Mouse (Mus musculus) c-Kit-positive CD71-positive TER-119-negative erythroid progenitor cells, embryonic 14.5 days (primary cell): Measurements from ENCODE around the gene Slc11a2.
"Not testable (repeated sequence)": the region's sequence is repeated elsewhere in the genome, so short reads cannot be mapped to it uniquely, and the experiment has no call there.

Experiments
- DNase-seq: peaks from one replicate; pipeline ENCODE4 v3.0.0-alpha.2; 2013; ENCODE audit warnings: low read depth

Slc11a2 gene

DNA sequence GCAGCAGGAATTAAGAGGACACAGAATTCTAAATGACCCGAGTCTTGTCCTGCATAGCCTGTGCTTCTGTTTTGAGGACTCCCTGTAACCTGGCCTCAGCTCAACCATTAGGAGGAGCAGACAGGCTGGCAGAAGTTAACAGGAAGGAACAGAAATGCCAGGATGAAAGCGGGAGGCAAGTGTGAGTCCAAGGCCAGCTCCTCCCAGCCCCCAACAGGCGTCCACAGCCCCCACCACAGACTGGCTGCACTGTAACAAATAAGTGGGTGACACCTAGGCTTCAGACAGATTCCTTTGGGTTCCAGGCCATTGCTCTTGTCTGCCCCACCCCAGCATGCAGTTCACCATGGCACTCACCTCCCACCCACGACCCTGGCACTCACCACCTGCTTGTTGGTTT, 22.1 kb downstream of the Slc11a2 start:
- no peak for DNase-seq

DNA sequence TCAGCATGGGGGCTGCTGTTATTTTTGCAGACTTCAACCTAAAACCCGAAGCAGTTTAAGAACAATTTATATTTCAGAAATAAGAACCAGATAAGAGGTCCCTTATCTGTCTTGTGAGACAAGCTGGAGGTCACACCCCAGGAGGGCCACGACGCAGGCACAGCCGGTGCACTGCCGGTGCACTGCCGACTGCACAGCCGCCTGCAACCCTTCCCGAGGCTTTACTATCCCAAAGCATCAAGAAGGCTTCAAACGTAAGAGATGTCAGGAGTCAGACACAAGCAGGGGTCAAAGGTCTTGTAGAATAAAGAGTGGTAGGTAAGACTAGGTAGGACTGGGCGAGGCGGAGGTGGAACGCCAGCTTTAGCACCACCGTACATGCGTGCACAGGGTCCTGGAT, 22.5 kb downstream of the Slc11a2 start:
- no peak for DNase-seq

DNA sequence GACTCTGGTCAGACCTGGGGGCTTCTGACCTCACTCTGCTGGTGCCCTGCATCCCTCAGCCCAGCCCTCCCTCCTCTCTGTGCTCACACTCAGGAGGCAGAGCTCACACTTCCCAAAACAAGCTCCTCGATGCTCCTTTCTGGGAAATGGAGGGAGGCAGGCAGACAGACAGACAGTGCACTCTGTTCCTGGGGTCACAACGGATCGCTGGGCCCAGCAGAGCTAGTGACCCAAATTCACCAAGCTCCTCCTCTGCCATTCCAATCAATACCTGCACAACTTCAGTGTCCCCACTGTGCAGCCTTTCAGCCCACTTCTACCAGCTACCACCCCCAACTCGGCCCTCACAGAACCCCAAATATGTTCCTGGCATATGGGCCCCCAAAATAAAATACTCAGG, 23.1 kb downstream of the Slc11a2 start:
- no peak for DNase-seq

DNA sequence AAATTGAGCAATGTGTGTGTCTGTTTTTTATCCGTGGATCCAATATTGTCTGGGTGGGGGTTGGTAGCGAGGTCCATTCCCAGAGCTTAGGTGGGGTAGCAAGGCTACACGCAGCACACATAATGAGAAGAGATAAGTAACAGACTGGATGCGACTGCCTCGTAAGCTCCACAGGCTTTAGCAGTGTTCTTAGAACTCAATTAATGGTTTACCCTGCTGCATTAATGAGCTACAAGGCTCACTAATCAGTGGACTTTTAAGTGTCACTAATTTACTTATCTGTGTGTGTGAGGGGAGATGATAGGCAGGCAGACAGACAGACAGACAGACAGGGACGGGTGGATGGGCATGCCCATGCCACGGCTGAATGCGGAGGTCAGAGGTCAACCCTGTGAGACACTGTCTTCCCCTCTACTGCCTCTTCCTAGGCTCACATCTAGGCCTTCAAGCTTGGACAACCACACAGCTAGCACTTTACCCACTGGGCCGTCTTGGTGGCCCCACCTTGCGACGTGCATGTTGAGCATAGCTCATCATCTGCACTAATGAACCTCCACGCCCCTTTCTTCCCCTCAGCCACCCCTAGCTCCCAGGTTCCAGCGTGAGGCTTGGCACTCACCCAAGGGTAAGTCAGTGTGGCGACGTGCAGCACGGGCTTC, 24.2 kb downstream of the Slc11a2 start:
- no peak for DNase-seq

DNA sequence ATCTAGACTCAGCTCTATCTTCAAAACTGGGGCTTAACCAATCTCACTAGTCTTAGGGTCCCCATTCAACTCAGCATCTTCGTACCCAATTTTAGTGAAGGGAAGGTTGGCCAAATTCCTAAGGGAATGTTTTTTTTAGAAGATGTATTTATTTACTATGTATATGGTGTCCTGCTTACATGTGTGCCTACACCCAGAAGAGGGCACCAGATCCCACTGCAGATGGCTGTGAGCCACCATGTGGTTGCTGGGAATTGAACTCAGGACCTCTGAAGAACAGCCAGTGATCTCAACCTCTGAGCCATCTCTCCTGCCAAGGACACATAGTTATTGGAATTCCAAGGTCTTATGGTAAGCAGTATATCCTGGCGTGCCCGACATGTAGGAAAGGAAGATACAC, 29.3 kb downstream of the Slc11a2 start:
- no peak for DNase-seq

DNA sequence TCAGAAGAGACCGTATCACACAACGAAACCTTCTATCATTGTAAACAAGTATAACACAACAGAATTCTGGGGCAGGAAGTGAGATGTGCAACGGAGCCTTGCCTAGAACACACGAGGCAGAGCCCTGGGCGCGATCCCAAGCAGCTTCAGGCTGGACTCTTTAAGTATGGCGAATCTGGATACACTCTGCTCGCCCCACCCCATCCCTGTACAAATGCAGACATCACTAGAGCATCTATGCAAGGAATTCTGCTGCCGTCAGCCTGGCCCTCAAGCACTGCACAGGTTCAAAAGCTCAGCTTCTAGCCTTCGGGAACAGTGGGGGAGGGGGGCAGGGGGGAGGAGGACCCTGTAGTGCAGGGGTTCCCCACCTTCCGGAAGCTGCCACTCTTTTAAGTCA, 31.9 kb downstream of the Slc11a2 start:
- DNase-seq = no peak

DNA sequence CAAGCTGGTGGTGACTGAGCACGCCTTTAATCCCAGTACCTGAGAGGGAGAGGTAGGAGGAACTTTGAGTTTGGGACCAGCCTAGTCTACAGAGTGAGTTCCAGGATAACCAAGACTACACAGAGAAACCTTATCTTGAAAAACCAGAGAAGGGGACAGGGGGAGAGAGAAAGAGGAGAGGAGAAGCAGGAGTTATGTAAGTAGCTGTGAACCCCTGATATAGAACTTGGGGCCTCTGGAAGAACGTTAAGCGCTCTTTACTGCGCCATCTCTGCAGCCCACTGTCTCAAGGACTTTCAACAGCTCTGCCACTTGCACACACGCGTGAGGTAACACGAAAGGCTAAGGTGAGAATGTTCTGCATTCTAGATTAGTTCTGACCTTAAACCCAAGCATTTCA, 33.3 kb downstream of the Slc11a2 start:
- peak; percentile 60 for DNase-seq

DNA sequence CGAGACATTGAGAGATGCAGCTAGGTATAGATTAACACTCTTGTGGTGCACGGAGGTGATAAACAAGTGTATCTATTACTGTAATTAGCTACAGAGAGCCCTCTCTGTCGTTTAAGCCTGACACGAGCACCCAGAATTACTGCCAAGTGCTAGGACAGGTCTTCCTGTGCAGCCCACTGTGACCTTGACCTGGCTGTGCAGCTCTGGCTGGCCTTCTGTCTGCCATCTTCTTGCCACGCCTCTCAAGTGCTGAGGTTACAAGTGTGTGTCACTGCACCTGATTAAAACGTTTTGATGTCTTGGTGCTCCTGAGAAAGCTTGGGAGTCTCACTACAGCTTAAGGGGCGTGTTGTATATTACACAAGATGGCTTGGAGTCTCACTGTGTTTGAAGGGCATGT, 33.8 kb downstream of the Slc11a2 start:
- peak; percentile 24 for DNase-seq

DNA sequence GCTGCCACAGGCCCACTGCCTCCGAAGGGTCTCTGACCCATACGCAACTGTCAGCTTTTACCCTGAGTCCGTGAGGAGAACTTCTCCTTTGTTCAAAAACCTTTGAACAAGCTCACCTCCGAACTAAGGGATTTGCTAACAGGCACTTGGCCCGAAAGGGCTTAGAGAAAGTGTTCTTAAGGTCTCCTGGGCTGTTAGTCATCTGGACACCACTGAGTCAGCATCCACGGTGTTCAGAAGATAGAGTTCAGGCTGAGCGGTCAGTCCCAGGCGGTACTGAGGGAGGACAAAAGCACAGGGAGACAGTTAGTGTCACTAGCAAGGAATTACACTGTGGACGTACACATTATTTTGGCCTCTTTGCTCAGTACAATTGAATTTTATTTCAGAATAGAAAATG, 36.0 kb downstream of the Slc11a2 start:
- DNase-seq = no peak

DNA sequence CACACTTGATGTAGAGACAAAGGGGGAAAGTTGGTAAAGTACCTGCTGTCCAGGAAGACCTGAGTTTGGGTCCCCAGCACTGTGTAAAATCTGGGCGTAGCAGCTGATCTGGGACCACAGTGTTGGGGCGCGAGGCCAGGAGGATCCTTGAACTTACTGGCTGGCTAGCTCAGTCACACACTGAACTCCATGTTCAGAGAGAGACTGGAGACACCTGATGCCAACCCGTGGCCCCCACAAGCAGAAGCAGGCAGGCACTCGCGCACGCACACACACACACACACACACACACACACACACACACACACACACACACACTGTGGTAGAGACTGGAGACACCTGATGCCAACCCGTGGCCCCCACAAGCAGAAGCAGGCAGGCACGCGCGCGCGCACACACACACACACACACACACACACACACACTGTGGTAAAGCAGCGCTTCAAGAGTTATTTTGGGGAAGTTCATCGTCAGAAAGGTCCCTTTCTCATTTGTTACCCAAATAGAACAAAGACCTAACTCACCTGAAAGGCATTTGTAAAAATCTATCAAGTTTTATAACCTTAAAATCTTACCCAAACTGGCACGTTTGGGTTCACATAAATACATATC, 36.5 kb downstream of the Slc11a2 start:
- no peak for DNase-seq

DNA sequence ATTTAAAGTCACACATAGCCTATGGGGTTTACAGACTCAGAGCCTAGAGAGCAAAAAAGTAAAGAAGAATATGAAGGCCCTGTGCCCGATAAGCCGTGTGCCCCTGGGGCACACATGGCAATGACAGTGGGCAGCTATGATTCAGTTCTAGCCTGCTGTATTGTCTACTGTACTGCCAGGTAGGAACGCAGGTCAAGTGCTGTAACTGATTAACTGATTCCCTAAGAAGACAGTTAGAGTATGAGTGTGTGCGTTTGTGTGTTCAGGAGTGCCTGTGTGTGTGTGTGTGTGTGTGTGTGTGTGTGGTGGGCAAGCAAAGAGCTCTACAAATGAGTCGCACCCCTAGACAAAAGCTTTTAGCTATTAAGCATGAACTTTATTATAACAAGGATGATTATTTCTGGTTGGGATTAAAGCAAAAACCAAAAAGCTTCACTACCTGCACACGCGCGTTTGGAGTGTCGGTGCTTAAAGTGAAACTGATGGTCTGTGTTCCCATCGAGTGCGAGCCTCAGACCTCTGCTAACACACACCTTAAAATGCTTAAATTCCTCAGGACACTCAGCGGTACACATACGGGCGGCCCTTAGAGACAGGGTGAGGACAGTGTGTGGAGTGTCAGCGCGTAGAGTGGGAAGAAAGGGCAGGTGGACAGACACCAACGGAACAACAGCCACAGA, 37.2 kb downstream of the Slc11a2 start:
- DNase-seq = no peak

DNA sequence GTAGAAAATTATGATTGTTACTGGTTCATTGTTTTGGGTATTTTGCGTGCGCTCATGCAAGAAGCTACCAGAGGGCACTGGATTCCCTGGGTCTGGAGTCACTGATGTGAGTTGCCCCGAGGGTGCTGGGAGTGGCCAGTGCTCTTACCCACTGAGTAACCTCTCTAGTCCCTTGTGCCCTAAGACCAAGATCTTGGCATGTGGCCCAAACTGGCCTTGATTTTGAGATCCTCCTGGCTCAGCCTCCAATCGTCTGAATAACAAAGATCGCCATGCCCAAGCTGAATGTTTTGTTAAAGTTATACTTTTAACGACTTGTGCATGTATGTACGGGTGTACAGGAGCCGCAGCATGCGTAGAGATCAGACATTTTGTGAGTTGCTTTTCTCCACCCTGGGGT, 39.2 kb downstream of the Slc11a2 start:
- DNase-seq = no peak

DNA sequence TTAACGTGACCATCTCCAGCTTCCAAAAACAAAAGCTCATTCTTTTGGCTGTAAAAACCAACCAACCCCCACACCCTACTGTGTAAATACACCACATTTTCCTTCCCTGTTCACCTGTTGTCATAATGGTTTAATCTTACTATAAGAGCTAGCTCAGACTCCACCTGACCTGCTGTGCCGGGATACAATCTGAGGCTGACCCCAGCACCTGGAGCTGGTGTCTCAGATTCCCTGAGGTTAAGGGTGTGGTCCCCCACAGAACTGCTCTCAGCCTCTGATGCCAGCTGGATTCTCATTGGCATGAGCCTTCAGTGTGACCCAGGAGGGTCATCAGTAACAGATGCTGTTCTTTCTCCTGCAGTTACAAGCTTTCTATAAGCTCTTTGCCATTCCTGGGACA, 44.8 kb downstream of the Slc11a2 start:
- DNase-seq = no peak

DNA sequence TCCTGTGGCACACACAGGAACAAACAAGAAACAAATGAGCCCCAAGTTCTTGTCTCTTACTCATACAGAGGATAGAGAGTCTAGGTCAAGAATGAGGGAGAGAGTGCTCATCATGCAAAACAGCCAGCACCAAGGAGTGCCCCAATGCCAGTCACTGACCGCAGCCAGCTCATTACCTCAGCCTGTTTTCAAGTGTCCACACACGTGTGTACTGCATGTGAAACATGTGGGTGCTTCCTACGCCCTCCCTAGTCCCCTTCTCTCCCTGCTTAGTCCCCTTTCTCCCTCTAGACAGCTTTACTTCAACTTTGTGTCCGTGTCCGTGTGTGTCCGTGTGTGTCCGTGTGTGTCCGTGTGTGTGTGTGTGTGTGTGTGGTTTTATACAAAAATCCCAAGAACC, 45.2 kb downstream of the Slc11a2 start:
- DNase-seq = no peak

DNA sequence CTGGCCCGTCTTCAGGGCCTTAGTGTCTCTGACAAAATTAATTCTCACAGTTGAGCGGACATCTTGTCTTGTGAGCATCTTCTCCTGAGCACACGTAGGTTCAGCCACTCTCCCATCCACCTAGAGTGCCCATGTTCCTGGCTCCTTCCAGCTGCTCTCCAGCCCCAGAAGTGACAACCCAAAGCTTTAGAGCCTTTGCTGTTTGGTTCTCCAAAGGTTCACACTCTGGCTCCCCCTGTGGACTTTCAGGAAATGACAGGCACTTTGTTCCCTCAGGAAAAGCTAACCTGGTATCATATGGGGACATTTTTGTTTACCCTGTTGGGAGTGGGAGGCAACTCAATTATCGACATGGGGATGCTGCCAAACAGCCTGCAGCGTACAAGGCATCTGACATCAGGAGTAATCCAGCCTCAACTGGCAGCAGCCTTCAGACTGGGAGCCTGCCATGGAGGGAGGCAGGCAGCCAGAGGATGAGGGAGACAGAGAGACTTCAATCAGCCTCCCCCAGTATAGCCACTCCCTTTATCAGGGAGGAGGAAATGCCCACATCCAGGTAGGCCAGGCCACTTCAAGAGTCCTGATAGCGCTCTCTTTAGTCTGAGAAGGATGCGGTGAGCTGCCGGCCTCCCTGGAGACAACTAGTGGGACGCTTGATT, 46.9 kb downstream of the Slc11a2 start:
- not testable (repeated sequence) for DNase-seq

DNA sequence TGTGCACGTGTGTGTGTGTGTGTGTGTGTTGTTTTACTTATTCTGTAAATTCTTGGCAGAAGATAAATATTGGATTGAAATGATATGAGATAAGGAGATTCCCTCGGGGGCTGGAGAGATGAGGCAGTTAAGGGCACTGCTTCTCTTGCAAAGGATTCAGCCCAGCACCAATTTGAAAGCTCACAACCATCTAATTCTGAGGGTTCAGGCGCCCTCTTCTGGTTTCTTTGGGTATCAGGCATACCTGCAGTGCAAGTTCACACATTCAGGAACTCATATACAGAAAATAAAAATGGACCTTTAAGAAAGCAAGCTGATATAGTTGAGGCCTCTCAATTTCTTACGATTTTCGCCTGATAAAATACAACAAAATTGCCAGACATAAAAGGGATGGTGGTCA, 49.8 kb downstream of the Slc11a2 start:
- DNase-seq = peak; percentile 53

DNA sequence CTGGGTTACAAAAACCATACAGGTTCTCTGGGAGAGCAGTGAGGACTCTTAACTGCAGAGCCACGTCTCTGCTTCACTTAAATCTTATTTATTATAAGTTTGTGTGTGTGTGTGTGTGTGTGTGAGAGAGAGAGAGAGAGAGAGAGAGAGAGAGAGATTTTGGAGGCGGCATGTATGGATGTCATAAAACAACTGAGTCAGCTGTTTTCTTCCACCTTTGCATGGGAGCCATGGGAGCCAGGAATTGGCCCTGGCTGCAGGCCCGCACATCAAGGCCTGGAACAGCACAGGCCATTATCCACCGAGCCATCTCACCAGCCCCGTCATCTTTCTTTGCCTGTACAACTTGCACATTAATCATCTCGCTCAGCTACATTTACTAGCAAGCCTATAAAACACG, 57.8 kb downstream of the Slc11a2 start:
- DNase-seq = no peak

DNA sequence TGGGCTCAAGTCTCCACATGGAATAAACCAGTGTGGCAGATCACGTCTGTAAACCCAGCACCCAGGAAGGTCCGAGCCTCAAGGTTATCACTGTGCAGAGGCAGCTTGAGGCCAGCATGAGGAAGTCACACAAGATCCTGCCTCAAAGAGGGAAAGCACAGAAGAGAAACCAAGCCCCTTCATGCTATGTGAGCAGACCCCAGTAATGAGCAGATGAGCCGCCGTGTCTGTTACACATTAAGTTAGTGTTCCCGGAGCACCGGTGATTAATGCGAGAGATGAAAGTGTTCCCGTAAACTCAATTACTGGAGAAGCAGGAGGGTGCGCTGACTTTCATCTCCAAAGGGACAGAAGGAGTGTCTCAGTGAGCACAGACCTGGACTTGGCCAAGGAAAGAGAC, 58.9 kb downstream of the Slc11a2 start:
- DNase-seq = not testable (repeated sequence)

DNA sequence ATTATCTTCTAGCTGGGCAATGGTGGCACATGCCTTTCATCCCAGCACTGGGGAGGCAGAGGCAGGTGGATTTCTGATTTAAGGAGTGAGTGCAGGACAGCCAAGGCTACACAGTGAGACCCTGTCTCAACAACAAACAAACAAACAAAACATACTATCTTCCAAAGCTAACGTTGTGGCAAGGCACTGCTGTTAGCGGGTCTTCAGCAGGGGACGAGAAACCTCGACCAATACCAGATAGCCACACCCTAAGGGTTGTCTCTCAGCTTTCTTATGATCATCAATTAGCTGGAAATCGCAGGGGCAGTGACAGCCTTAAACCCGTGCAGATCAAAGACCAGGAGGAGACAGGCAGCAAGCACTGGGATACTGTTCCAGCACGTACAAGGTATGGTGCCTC, 60.6 kb downstream of the Slc11a2 start, which contains the start of gene Higd1c:
Higd1c (plus strand) TSS at position 301 of the 400 bp plus-strand sequence.
- no peak for DNase-seq

DNA sequence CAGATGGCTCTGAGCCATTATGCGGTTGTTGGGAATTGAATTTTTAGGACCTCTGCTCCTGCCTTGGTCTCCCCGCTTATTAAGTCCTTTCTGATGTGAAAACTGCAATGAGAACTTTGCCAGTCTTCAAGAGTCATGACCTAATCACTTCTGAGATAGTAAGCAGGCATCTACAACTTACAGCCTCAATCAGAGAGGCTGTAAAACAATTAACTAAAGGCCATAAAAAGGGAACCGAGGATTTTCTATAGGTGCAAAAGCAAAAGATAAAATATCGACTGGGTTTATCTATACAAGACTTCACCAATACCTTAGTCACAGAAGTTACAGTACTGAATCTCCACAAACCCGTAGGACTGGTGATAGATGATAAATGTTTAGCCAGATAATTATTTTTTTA, 69.0 kb downstream of the Slc11a2 start:
- DNase-seq = no peak

DNA sequence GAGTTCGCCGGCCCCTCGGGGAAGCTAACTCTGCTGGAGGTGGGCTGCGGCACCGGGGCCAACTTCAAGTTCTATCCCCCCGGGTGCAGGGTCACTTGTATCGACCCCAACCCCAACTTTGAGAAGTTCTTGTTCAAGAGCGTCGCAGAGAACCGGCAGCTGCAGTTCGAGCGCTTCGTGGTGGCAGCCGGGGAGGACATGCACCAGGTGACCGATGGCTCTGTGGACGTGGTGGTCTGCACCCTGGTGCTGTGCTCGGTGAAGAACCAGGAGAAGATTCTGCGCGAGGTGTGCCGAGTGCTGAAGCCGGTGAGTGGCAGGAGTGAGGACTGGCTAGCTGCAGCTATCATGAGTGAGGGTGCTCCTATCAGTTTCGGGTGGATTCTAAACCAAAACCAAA, 71.5 kb downstream of the Slc11a2 start:
- DNase-seq = not testable (repeated sequence)

DNA sequence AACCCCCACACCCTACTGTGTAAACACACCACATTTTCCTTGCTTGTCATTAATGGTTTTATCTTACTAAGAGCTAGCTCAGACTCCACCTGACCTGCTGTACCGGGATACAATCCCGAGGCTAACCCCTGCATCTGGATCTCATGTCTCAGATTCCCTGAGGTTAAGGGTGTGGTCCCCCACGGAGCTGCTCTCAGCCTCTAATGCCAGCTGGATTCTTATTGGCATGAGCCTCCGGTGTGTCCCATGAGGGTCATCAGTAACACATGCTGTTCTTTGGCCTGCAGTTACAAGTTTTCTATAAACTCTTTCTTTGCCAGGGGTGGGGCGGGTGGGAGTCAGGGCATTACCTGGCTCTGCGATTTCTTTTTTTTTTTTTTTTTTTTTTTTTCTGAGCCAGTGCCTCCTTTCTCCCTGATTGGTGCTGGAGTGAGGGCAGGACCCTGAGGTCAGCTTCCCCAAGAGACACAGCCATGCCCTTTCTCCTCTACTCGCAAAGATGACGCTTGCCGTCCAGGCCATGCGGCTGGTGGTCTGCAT, 72.1 kb downstream of the Slc11a2 start, which contains the start of the genes Methig1 and Mettl7a2:
Methig1 (plus strand) TSS at position 439 of the 540 bp plus-strand sequence.
Mettl7a2 (plus strand) TSS at position 490 of the 540 bp plus-strand sequence.
- DNase-seq = no peak
